Mouse (Mus musculus): ENCODE measurements around the gene Pgbd5.

Gene Pgbd5

GRCm38 (mm10) chr8:124392271-124393012 lies 47.0 kb downstream of the Pgbd5 start:
- no peak for DNase-seq (ENCODE audit: low spot score in 2 of 2)

GRCm38 (mm10) chr8:124391191-124391590 lies 48.3 kb downstream of the Pgbd5 start:
- no peak for DNase-seq (ENCODE audit: low spot score in 2 of 2)

GRCm38 (mm10) chr8:124389495-124389894 lies 50.0 kb downstream of the Pgbd5 start:
- peak; percentile 84 to 86 for DNase-seq (ENCODE audit: low spot score in 2 of 2)

GRCm38 (mm10) chr8:124386225-124386899 lies 53.1 kb downstream of the Pgbd5 start:
- peak; percentile 70 to 87 for DNase-seq (ENCODE audit: low spot score in 2 of 2)

GRCm38 (mm10) chr8:124384336-124384735 lies 55.1 kb downstream of the Pgbd5 start:
- no peak for DNase-seq (ENCODE audit: low spot score in 2 of 2)

- no peak for DNase-seq (ENCODE audit: low spot score in 2 of 2)
Observed at GRCm38 (mm10) chr8:124382235-124382634, 57.2 kb downstream of the Pgbd5 start.

- DNase-seq (ENCODE audit: low spot score in 2 of 2) = no peak
Observed at GRCm38 (mm10) chr8:124379289-124379688, 60.2 kb downstream of the Pgbd5 start.

- DNase-seq (ENCODE audit: low spot score in 2 of 2) = no peak
Observed at GRCm38 (mm10) chr8:124376406-124376805, 63.1 kb downstream of the Pgbd5 start.

- no peak for DNase-seq (ENCODE audit: low spot score in 2 of 2)
Observed at GRCm38 (mm10) chr8:124375727-124376126, 63.7 kb downstream of the Pgbd5 start.

GRCm38 (mm10) chr8:124375168-124375567 lies 64.3 kb downstream of the Pgbd5 start:
- no peak for DNase-seq (ENCODE audit: low spot score in 2 of 2)

- no peak for DNase-seq (ENCODE audit: low spot score in 2 of 2)
Observed at GRCm38 (mm10) chr8:124373753-124374152, 65.7 kb downstream of the Pgbd5 start.

GRCm38 (mm10) chr8:124371410-124372123 lies 67.9 kb downstream of the Pgbd5 start:
- DNase-seq (ENCODE audit: low spot score in 2 of 2) = no peak

GRCm38 (mm10) chr8:124370422-124371183 lies 68.9 kb downstream of the Pgbd5 start:
- DNase-seq (ENCODE audit: low spot score in 2 of 2) = no peak

GRCm38 (mm10) chr8:124368213-124368612 lies 71.2 kb downstream of the Pgbd5 start:
- peak in 1 of 2 experiments; percentile 79 for DNase-seq (ENCODE audit: low spot score in 2 of 2)

- no peak for DNase-seq (ENCODE audit: low spot score in 2 of 2)
Observed at GRCm38 (mm10) chr8:124363337-124363736, 76.1 kb downstream of the Pgbd5 start.

GRCm38 (mm10) chr8:124362589-124362988 lies 76.9 kb downstream of the Pgbd5 start:
- no peak for DNase-seq (ENCODE audit: low spot score in 2 of 2)

GRCm38 (mm10) chr8:124361773-124362427 lies 77.6 kb downstream of the Pgbd5 start:
- DNase-seq (ENCODE audit: low spot score in 2 of 2) = no peak

- no peak for DNase-seq (ENCODE audit: low spot score in 2 of 2)
Observed at GRCm38 (mm10) chr8:124360911-124361310, 78.5 kb downstream of the Pgbd5 start.

GRCm38 (mm10) chr8:124351636-124352035 lies 87.8 kb downstream of the Pgbd5 start:
- no peak for DNase-seq (ENCODE audit: low spot score in 2 of 2)

- peak; percentile 88 to 90 for DNase-seq (ENCODE audit: low spot score in 2 of 2)
Observed at GRCm38 (mm10) chr8:124349663-124350062, 89.8 kb downstream of the Pgbd5 start.

- no peak for DNase-seq (ENCODE audit: low spot score in 2 of 2)
Observed at GRCm38 (mm10) chr8:124348087-124348486, 91.4 kb downstream of the Pgbd5 start.
